Mouse (Mus musculus) liver, adult 2 months (tissue): ENCODE results near the gene Ugp2. TPM values are rescaled to one million over a fixed set of nuclear protein-coding genes. Genes with fewer than 3 reads are reported as not detected.

Experiments
- DNase-seq: peaks from one replicate; pipeline ENCODE4 v3.0.0-alpha.2; 2011; ENCODE audit warnings: low read depth, low spot score; ENCODE audit errors: extremely low read depth
- H3K27ac ChIP-seq: fragments of 200-500 bp; replicated peaks from 2 replicates; pipeline ENCODE4 v1.5.1; 2012; ENCODE audit warnings: low read depth, mild to moderate bottlenecking, control low read depth, inconsistent platforms, low read length; ENCODE audit not compliant: insufficient read depth
- H3K27me3 ChIP-seq: fragments of 200-500 bp; 2 replicates; pipeline ENCODE4 v1.6.1; 2012; ENCODE audit warnings: mild to moderate bottlenecking, moderate library complexity, low read length, inconsistent platforms; ENCODE audit not compliant: control insufficient read depth, insufficient read depth
- H3K36me3 ChIP-seq: fragments of 200-500 bp; 2 replicates; pipeline ENCODE4 v1.6.1; 2012; ENCODE audit warnings: low read length, inconsistent platforms; ENCODE audit not compliant: control insufficient read depth, insufficient read depth
- H3K4me1 ChIP-seq: fragments of 200-500 bp; 2 replicates; pipeline ENCODE4 v1.6.1; 2011; ENCODE audit warnings: low read length; ENCODE audit not compliant: control insufficient read depth, insufficient read depth
- H3K4me3 ChIP-seq: fragments of 200-500 bp; 2 replicates; pipeline ENCODE4 v1.5.1; 2011; ENCODE audit warnings: low read depth, mild to moderate bottlenecking, control low read depth, low read length, moderate library complexity; ENCODE audit not compliant: insufficient read depth
- H3K79me2 ChIP-seq: fragments of 200-500 bp; 2 replicates; pipeline ENCODE4 v1.6.1; 2012; ENCODE audit warnings: inconsistent platforms, mild to moderate bottlenecking, low read length, moderate library complexity; ENCODE audit not compliant: control insufficient read depth, insufficient read depth
- H3K9ac ChIP-seq: fragments of 200-500 bp; 2 replicates; pipeline ENCODE4 v1.6.1; 2012; ENCODE audit warnings: low read depth, mild to moderate bottlenecking, control low read depth, inconsistent platforms, low read length
- CTCF ChIP-seq: fragments of 200-500 bp; IDR thresholded peaks from 2 replicates; pipeline ENCODE4 v1.5.1; 2011; ENCODE audit warnings: low read depth, low read length, control low read depth
- POLR2A ChIP-seq: fragments of 200-500 bp; IDR thresholded peaks from 2 replicates; pipeline ENCODE4 v1.6.1; 2011; ENCODE audit warnings: low read length, control low read depth; ENCODE audit not compliant: insufficient read depth; ENCODE audit errors: extremely low read depth
- WGBS: fragments of 180-500 bp; shearing (Covaris S2); methylation state at CpG from one replicate; pipeline ENCODE4 v1.1.7; 2018; 5-methylcytosine and 5-hydroxymethylcytosine counted together
- polyA plus RNA-seq: library from polyadenylated mRNA; depleted of rRNA; stranded (reverse); fragments of >200 nt; gene quantifications from 2 replicates; pipeline ENCODE4 v1.2.3, GENCODE M21; 2012
- total RNA-seq: library from RNA; depleted of rRNA; stranded (reverse); fragments of >200 nt; gene quantifications from 2 replicates; pipeline ENCODE4 v1.2.3, GENCODE M21; 2014

Gene Ugp2
- total and polyA plus RNA-seq, 2 experiments = 26.4 to 425 TPM

DNA sequence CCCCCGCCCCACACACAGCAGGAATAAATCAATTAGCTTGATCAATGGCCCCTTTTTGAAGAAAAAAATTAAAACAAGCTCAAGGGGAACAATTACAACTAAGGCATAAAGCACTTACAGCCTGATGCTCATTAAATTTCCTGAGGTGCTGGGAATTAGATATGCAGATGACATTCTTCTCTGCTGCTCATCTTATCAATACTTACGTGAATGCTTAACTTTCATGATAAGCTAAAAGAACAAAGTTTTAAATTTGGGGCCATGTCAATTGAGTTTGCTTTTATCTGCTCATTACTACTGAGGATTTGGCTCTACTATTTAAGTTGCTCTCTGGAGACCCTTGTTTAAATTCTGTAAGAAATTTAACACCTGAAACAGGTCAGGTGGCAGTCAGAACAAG is 22.1 kb downstream of the Ugp2 start:
- no peak overlapping the region for H3K9ac ChIP-seq
- no peaks in the 10 kb centered on the region for H3K27me3 ChIP-seq
- TF ChIP-seq CTCF = no peak
- no peak for TF ChIP-seq POLR2A
- H3K4me3 ChIP-seq = no peak overlapping the region
- DNase-seq = no peak
- H3K79me2 ChIP-seq = peaks cover 3% of the 10 kb centered on the region; the same call in 1 of the 2 replicates
- WGBS = 78% methylated on average over 2 of the region's 2 CpGs
- no peak overlapping the region for H3K27ac ChIP-seq
- H3K4me1 ChIP-seq = peaks cover 6% of the 10 kb centered on the region
- H3K36me3 ChIP-seq = peaks cover 62% of the 10 kb centered on the region

DNA sequence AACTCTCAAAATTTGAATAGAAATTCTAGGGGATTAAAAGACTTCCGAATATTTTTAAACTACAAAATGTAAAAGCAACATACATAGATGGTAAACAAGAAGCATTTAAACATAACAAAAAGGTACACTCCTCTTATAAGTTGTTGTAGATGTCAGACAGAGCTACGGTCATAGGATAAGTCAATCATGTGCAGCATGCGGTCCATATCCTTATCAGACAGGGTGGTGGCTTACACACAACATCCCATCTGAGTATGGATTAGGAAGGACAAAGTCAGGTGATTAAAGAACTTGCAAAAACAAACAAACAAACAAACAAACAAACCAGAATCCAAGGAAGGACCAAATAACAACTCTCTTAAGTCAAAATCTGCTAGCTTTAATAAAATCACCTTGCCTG is 25.0 kb downstream of the Ugp2 start:
- DNase-seq = no peak
- Histone ChIP-seq H3K9ac (no peak overlapping the region), H3K4me1 (peaks cover 6% of the 10 kb centered on the region; the same call in 1 of the 2 replicates), H3K27me3 (no peaks in the 10 kb centered on the region), H3K4me3 (no peak overlapping the region), H3K36me3 (peaks cover 67% of the 10 kb centered on the region), H3K79me2 (peaks cover 6% of the 10 kb centered on the region; the same call in 1 of the 2 replicates), H3K27ac (no peak overlapping the region)
- TF ChIP-seq CTCF (no peak), POLR2A (no peak)
- 93% methylated on average over 3 of the region's 3 CpGs for WGBS

DNA sequence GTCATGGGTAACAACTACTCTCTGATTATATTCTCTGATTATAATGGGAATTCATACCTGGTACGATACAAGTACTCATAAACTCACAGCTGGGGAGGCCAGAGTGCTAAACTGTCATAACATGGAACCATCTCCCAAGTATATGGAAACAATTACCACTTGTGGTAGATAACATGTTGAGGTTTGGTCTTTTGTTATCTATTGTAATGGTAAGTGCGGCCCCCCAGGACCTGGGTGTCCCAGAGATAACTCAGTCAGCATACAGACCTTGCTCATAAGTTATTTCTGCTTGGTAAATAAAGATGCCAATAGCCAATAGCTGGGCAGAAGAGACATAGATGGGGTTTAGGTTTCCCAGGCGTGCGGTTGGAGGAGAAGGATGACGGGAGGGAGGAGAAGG is 27.5 kb downstream of the Ugp2 start:
- Histone ChIP-seq H3K36me3 (peaks cover 64% of the 10 kb centered on the region), H3K27me3 (no peaks in the 10 kb centered on the region), H3K4me1 (peaks cover 6% of the 10 kb centered on the region; the same call in 1 of the 2 replicates), H3K27ac (no peak overlapping the region), H3K4me3 (no peak overlapping the region), H3K9ac (no peak overlapping the region), H3K79me2 (peaks cover 6% of the 10 kb centered on the region; the same call in 1 of the 2 replicates)
- DNase-seq = no peak
- WGBS = 95% methylated on average over 5 of the region's 5 CpGs
- TF ChIP-seq POLR2A (no peak), CTCF (no peak)

DNA sequence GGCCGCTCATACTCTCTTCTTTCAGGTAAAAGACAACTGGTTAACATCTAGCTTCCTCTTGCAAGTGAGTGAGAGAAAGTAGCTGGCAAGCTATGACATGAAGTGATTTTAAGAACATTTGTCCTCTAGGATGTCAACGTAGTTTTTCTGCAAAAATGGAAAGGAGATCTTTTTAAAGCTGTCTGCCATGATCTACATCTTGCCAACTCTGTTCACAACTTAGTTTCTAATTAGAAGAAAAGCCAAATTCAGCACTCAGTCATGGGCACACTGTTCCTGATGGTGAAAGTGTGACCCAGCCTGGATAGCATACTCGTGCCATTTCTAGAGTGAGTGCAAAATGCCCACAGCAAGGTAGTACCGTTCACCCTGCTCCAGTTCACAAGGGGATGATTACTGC is 31.9 kb downstream of the Ugp2 start:
- 81% methylated on average over 4 of the region's 4 CpGs for WGBS
- Histone ChIP-seq H3K9ac (no peak overlapping the region), H3K27ac (no peak overlapping the region), H3K79me2 (peaks cover 3% of the 10 kb centered on the region; the same call in 1 of the 2 replicates), H3K4me3 (no peak overlapping the region), H3K36me3 (peaks cover 49% of the 10 kb centered on the region), H3K4me1 (peaks cover 3% of the 10 kb centered on the region; the same call in 1 of the 2 replicates), H3K27me3 (no peaks in the 10 kb centered on the region)
- TF ChIP-seq POLR2A (no peak), CTCF (no peak)
- DNase-seq = no peak

DNA sequence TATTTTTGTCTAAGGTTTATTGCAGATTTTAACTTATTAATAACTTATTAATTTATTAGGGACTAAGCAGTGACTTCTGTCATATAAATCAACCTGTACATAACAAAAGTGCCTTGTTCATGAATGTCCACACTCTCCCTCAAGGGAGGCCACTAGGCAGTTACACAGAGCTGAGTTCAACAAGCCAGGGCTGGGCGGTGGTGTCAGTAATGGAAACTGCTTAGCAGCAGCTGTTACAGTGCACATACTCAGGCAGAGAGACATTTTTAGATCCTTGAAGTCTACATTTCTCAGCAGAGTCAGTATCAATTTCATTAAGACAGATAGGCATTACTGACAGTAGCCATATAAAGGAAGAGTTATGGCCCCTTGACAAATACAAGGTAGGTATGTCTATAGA is 33.1 kb downstream of the Ugp2 start:
- no peak overlapping the region for H3K9ac ChIP-seq
- WGBS = 98% methylated on average over 1 of the region's 1 CpGs

DNA sequence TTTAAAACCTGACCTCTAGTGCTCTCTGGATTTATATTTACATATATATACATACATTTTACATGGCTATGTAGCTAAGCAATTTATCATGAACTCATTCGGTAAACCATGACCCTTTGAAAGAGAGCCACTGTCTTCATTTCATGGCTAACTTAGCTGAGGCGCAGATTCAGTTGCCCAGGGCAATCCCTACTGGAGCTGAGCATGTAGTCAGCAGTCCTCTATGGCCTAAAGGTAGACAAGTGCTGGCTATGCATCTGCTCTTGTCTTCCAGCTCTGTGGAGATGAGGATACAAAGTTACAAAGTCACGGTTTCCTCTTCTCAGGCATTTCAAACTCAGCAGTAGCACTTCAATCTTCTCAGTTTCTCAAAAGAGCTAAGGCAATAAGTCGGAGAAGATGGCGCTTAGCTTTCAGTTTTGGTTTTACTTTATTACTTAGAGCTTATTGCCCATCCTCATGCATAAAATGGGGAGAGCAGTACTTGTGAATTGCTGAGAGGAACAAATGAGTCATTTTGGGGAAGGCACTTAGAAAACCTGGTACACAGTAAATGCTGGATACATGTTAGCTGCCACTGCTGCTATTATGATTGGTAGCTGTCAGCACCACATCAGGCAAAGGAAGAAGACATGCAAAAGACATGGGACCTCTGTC is 38.2 kb downstream of the Ugp2 start:
- Histone ChIP-seq H3K9ac (no peak overlapping the region), H3K27ac (no peak overlapping the region), H3K4me1 (no peaks in the 10 kb centered on the region; the same call in 1 of the 2 replicates), H3K27me3 (no peaks in the 10 kb centered on the region), H3K79me2 (no peaks in the 10 kb centered on the region), H3K36me3 (peaks cover 66% of the 10 kb centered on the region), H3K4me3 (no peak overlapping the region)
- WGBS = 88% methylated on average over 5 of the region's 5 CpGs
- TF ChIP-seq CTCF (no peak), POLR2A (no peak)
- no peak for DNase-seq

More for the DNA sequence above, 33.1 kb downstream of the Ugp2 start:
- Histone ChIP-seq H3K36me3 (peaks cover 50% of the 10 kb centered on the region), H3K4me1 (peaks cover 3% of the 10 kb centered on the region; the same call in 1 of the 2 replicates), H3K4me3 (no peak overlapping the region), H3K27ac (no peak overlapping the region), H3K27me3 (no peaks in the 10 kb centered on the region), H3K79me2 (no peaks in the 10 kb centered on the region; the same call in 1 of the 2 replicates)
- no peak for DNase-seq
- no peak for TF ChIP-seq POLR2A
- no peak for TF ChIP-seq CTCF
